Mouse (Mus musculus): ENCODE data around the gene March1. TPM values are rescaled to one million over a fixed set of nuclear protein-coding genes. Genes with fewer than 3 reads are reported as not detected.
A peak's percentile ranks its signal among the peaks of the same experiment; 100 is the strongest.

March1 gene
- total and polyA plus RNA-seq, 3 experiments, result 0.04 TPM; not detected in 2

DNA sequence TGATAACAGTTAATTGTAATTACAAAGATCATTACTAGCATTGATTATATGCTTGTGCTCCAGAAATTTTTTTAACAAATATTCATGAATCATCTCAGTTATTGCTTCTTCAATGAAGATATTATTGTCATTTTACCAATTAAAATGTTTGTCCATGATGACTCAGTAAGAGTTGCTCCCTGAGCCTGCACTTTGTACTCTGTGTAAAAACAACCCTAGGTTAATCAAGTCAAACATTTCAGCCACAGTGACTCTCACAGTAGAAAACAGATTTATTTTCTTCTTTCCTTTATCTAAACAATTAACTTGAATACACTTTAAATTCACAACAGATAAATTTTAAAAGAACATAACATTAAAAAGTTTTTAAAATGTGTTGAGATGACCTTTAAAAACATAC, 708.7 kb downstream of the March1 start:
- H3K27ac ChIP-seq (ENCODE audit: control insufficient read depth, low read depth, low read length), result no peak overlapping the region
- H3K79me2 ChIP-seq (ENCODE audit: control insufficient read depth, insufficient read depth, low read length, poor library complexity), result no peaks in the 10 kb centered on the region
- DNase-seq (ENCODE audit: low read depth, low spot score), result no peak
- peaks cover 0 to 2% of the 10 kb centered on the region in 2 experiments; a peak in 1 of 4 replicates for H3K36me3 ChIP-seq (ENCODE audit: control insufficient read depth in 1 of 2, insufficient read depth in 2 of 2, low read length in 2 of 2)
- no peak overlapping the region for H3K4me3 ChIP-seq (ENCODE audit: control insufficient read depth in 1 of 2, insufficient read depth in 1 of 2, low read depth in 2 of 2, low read length in 2 of 2)
- TF ChIP-seq USF2 (IDR thresholded peaks at IDR 0.05; ENCODE audit: borderline replicate concordance in 1 of 2, insufficient read depth in 1 of 2, low read depth in 1 of 2, low read length in 2 of 2), result no peak
- no peak for TF ChIP-seq USF1 (IDR thresholded peaks at IDR 0.05; ENCODE audit: low read depth, low read length)
- TF ChIP-seq EP300 (IDR thresholded peaks at IDR 0.05; ENCODE audit: low read depth in 1 of 2, low read length in 2 of 2), result no peak
- TF ChIP-seq MAFK (IDR thresholded peaks at IDR 0.05; ENCODE audit: borderline replicate concordance, low read depth, low read length), result no peak
- no peak for TF ChIP-seq KAT2A (conservative IDR thresholded peaks at IDR 0.05; ENCODE audit: low read depth, low read length)
- no peak overlapping the region for H3K9ac ChIP-seq (ENCODE audit: control insufficient read depth, low read depth, low read length, poor library complexity, severe bottlenecking)
- H3K4me1 ChIP-seq (ENCODE audit: control insufficient read depth in 1 of 2, insufficient read depth in 2 of 2, low read length in 2 of 2), result peaks cover 0 to 4% of the 10 kb centered on the region in 2 experiments; a peak in 1 of 4 replicates
- no peaks in the 10 kb centered on the region for H3K27me3 ChIP-seq (ENCODE audit: control insufficient read depth in 1 of 2, insufficient read depth in 2 of 2, low read length in 2 of 2)
- H3K9me3 ChIP-seq (replicated peaks; ENCODE audit: insufficient read depth, low read length), result no peaks in the 10 kb centered on the region

DNA sequence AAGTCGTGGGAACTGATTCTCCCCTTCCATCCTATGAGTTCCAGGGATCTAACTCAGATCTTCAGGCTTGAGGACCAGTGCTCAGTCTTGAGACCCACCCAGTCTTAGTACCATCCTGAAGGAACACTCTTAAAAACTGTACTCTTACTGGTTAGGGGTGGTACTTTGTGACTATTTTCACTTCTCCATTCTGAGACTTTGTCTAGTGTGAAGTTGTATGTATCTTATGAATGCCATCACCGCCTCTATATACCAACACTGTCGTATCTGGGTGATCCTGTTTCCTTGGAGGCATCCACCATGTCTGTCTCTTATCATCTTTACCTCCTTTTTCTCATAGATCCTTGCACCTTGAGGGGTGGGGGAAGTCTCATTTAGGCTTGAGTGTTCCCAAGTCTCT, 714.5 kb downstream of the March1 start:
- no peak overlapping the region for H3K4me3 ChIP-seq (ENCODE audit: control insufficient read depth in 1 of 2, insufficient read depth in 1 of 2, low read depth in 2 of 2, low read length in 2 of 2)
- no peak overlapping the region for H3K9ac ChIP-seq (ENCODE audit: control insufficient read depth, low read depth, low read length, poor library complexity, severe bottlenecking)
- no peaks in the 10 kb centered on the region for H3K79me2 ChIP-seq (ENCODE audit: control insufficient read depth, insufficient read depth, low read length, poor library complexity)
- TF ChIP-seq TAL1 (IDR thresholded peaks at IDR 0.05; ENCODE audit: low read length), result no peak
- no peak for TF ChIP-seq ELF1 (IDR thresholded peaks at IDR 0.05; ENCODE audit: low read depth, low read length)
- TF ChIP-seq POLR2A (IDR thresholded peaks at IDR 0.05; ENCODE audit: control insufficient read depth in 1 of 2, insufficient read depth in 1 of 2, low read depth in 1 of 2, low read length in 2 of 2, poor library complexity in 1 of 2), result no peak
- no peak for TF ChIP-seq SMC3 (IDR thresholded peaks at IDR 0.05; ENCODE audit: low read depth, low read length)
- TF ChIP-seq ZMIZ1 (IDR thresholded peaks at IDR 0.05; ENCODE audit: low read depth, low read length), result no peak
- TF ChIP-seq BHLHE40 (IDR thresholded peaks at IDR 0.05; ENCODE audit: borderline replicate concordance, low read depth, low read length), result no peak
- no peak for TF ChIP-seq TBP (IDR thresholded peaks at IDR 0.05; ENCODE audit: low read depth, low read length)
- TF ChIP-seq GABPA (IDR thresholded peaks at IDR 0.05; ENCODE audit: low read depth, low read length), result no peak
- TF ChIP-seq USF1 (IDR thresholded peaks at IDR 0.05; ENCODE audit: low read depth, low read length), result no peak
- no peak overlapping the region for H3K27ac ChIP-seq (ENCODE audit: control insufficient read depth, low read depth, low read length)
- no peaks in the 10 kb centered on the region for H3K9me3 ChIP-seq (replicated peaks; ENCODE audit: insufficient read depth, low read length)
- no peaks in the 10 kb centered on the region for H3K27me3 ChIP-seq (ENCODE audit: control insufficient read depth in 1 of 2, insufficient read depth in 2 of 2, low read length in 2 of 2)
- no peaks in the 10 kb centered on the region for H3K36me3 ChIP-seq (ENCODE audit: control insufficient read depth in 1 of 2, insufficient read depth in 2 of 2, low read length in 2 of 2)
- DNase-seq (ENCODE audit: low read depth, low spot score), result peak; percentile 4
- H3K4me1 ChIP-seq (ENCODE audit: control insufficient read depth in 1 of 2, insufficient read depth in 2 of 2, low read length in 2 of 2), result no peaks in the 10 kb centered on the region

DNA sequence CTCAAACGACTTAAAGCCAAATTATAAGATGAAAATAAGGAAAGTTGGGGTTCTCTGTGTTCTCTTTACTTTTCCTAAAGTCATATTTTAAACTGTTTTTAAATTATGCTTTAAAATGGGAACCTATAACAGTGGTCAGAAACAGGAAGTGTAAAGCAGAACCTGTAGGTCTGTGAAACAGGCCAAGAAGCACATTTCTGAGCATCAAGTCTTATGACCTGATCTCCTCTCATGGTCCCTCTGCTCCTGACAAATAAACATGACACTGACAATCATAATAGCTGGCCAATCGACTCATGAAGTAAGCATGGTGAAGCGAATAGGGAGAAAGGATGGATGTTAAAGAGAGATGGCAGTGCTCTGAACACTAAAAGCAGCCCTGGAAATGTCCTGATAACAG, 716.6 kb downstream of the March1 start:
- Histone ChIP-seq H3K27me3 (ENCODE audit: control insufficient read depth in 1 of 2, insufficient read depth in 2 of 2, low read length in 2 of 2) (no peaks in the 10 kb centered on the region), H3K4me1 (ENCODE audit: control insufficient read depth in 1 of 2, insufficient read depth in 2 of 2, low read length in 2 of 2) (no peaks in the 10 kb centered on the region), H3K9ac (ENCODE audit: control insufficient read depth, low read depth, low read length, poor library complexity, severe bottlenecking) (no peak overlapping the region), H3K79me2 (ENCODE audit: control insufficient read depth, insufficient read depth, low read length, poor library complexity) (no peaks in the 10 kb centered on the region), H3K36me3 (ENCODE audit: control insufficient read depth in 1 of 2, insufficient read depth in 2 of 2, low read length in 2 of 2) (no peaks in the 10 kb centered on the region), H3K4me3 (ENCODE audit: control insufficient read depth in 1 of 2, insufficient read depth in 1 of 2, low read depth in 2 of 2, low read length in 2 of 2) (no peak overlapping the region), H3K9me3 (replicated peaks; ENCODE audit: insufficient read depth, low read length) (no peaks in the 10 kb centered on the region), H3K27ac (ENCODE audit: control insufficient read depth, low read depth, low read length) (no peak overlapping the region)
- peak; percentile 11 for DNase-seq (ENCODE audit: low read depth, low spot score)
- TF ChIP-seq SIN3A (IDR thresholded peaks at IDR 0.05; ENCODE audit: low read length) (no peak), CHD1 (IDR thresholded peaks at IDR 0.05; ENCODE audit: low read depth, low read length) (no peak), UBTF (IDR thresholded peaks at IDR 0.05; ENCODE audit: borderline replicate concordance, insufficient read depth, low read depth, low read length) (no peak), NRF1 (IDR thresholded peaks at IDR 0.05; ENCODE audit: insufficient read depth, low read depth, low read length, poor library complexity, severe bottlenecking) (no peak)

Measured in MEL (cell line).